Mouse (Mus musculus): Measurements from ENCODE around the gene Fignl1.

The Fignl1 gene

DNA sequence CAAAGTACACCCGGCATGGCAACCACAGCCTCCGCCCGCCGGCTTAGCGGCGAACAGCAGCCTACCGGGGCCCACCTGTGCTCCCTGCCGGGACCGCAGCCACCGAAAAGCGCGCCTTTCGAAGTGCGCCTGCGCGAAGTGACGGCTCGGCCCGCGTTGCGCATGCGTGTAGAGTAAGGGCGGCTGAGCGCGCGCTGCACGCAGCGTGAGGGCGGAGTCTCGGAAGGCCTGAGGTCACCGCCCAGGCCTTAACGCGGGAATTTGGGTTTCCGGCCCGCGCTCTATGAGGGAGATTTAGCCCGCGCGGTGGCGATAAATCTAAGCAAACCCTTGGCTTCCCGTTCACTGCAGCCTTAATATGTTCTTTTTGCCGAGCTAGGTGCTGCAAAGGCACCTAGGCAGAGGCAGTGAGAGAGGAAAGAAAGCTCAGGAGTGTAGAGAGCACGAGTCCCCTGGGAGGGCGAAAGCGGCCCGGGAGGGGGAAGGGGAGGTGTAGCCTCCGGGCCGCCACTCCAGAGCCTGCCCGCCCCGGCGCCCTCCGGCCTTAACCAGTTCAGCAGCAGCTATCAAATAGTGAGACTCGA, at the start of gene Fignl1:
TSS of gene Fignl1 (minus strand) at position 143 of the 584 bp plus-strand sequence.
- DNase-seq: peak; percentile 93 to 96

DNA sequence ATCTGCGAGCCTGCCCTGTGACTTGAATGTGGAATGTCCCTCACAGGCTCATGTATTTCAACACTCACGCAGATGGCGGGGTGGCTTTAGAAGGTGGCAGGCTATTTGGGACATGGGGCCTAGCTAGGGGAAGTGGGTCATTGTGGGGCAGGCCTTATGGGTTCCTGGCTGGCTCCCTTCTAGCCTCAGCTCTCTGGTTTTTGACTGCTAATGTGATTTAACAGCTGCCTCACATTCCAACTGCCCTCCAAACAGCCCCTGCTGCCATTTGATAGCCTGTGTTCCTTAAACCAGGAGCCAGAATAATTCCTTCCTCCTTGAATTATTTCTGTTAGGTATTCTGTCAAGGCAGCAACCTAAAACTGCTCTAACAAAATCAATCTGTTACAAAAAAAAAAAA, 48.2 kb upstream of the Fignl1 start:
- DNase-seq: no peak

DNA sequence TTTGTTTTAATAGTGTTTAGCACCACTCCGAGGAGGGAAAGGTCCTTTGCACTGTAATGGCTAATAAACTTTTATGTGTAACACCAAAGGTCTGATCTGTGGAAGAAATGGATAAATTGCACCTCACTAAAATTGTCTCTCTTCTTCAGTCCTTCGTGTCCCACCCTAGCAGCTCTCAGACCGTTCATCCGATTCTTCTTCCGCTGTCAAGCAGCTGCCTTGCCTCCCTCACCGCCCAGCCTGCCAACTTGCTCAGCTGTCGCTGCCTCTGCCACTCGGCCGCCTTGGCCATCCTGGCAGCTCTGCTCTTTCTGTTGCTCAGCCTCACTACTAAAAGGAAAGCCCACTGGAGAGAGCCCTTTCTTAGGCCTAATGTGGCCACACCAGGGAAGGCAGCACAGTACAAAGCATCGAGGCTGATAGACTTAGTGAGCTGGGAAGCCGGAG, 46.9 kb upstream of the Fignl1 start:
- DNase-seq: no peak

DNA sequence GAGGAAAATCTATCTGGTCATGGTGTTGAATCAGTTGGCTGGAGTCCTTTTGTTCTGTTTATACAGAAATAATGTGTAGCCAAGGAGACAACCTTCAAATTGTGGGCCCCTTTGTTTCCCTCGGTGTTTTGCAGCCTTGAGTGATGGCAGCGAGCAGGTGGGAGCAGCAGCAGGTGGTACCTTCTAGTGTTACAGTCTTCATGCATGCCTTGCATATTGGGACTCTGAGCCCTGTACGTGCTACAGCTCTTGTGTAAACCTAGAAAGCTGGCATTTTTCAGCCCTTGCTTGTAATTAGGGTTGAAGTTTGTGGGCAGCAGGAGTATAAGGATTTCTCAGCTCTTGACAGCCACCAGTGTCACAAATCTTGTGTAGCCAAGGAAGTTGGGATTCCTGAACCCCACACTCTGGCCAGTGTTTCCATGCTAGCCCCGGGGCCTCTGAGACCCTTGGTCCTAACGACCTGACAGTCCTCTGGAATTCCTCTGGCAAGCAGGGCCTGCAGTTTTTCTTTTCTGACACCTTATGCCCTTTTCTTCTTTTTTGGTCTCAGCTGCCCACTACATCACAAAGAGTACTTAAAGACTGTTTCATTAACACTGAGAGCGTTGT, 46.4 kb upstream of the Fignl1 start:
- no peak for DNase-seq

DNA sequence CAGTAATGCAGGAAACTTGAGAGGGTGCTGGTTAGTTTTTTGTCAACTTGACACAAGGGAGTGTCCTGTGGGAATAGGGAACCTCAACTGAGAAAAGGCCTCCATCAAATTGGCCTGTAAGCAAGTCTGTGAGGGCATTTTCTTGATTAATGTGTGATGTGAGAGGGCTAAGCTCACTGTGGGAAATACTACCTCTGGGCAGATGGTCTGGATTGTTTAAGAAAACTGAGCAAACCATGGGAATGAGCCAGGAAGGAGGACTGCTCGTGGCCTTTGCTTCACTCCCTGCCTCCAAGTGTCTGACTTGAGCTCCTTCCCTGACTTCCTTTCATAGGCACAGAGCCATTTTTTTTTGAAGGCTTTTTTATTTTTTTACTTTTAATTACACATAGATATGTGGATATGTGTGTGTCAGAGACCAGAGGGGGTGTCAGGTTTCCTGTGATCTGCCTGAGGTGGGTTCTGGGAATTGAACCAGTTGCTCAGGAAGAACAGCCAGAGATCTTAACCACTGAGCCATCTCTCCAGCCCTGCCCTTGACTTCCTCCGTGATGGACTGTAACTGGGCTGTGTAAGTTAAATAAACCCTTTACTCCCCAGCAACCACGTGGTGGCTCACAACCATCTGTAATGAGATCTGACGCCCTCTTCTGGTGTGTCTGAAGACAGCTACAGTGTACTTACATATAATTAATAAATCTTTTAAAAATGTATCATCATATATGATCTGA, 45.1 kb upstream of the Fignl1 start:
- DNase-seq: no peak

DNA sequence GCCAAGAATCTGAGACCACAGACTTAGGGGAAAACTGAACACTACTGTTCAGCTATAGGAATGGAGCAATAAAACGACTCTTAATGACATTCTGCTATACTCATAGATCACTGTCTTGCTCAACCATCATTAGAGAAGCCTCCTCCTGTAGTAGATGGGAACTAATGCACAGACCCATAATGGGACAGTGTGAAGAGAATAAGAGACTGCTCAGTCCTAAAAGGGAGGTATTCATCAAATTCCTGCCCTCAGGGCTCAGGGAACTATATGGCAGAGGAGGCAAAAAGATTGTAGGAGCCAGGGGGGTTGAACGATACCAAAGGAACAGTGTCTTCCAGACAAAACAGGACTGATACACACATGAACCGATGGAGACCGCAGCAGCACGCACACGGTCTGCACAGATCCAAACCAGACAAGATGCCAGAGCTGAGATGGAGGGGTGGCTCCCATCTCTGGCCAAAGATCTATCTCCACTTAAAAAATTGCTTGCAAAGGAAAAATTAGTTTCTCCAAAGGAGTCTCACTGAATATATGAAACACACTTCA, 43.3 kb upstream of the Fignl1 start:
- DNase-seq: no peak

DNA sequence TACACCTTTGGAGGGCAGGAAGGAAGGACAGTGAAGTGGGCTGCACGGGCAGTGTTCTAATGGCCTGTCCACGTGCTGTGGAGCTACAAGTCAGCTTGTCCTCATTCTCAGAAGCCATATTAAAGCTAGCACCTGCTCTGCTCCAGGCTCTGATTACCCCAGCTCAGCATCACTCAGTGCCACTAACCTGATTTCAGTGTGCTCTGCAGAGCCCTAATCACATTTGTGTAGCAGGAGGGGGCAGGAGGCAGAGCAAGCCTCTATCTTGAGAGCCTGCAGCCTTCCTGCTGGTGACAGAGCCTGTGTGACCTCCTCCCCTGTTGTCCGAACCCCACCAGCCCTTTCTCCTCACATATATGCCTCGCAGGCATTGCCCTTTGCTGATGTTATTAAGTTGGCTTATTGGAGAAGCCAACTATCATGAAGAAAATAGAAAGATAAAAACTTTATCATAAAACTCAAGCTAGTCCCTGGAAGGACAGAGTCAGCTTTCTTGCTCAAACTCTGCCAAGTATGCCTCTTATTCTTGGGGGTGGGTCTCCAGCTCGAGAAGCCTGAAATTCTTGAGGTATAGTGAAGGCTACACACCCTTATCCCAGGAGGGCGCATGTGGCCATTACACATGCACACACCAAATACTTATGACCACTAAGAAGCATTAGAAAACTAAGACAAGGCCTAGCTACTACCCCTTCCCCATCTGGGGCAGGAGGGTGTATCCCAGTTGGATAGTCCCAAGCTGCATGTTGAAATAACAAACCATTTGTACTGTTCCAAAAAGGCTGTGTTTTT, 41.9 kb upstream of the Fignl1 start:
- no peak for DNase-seq

DNA sequence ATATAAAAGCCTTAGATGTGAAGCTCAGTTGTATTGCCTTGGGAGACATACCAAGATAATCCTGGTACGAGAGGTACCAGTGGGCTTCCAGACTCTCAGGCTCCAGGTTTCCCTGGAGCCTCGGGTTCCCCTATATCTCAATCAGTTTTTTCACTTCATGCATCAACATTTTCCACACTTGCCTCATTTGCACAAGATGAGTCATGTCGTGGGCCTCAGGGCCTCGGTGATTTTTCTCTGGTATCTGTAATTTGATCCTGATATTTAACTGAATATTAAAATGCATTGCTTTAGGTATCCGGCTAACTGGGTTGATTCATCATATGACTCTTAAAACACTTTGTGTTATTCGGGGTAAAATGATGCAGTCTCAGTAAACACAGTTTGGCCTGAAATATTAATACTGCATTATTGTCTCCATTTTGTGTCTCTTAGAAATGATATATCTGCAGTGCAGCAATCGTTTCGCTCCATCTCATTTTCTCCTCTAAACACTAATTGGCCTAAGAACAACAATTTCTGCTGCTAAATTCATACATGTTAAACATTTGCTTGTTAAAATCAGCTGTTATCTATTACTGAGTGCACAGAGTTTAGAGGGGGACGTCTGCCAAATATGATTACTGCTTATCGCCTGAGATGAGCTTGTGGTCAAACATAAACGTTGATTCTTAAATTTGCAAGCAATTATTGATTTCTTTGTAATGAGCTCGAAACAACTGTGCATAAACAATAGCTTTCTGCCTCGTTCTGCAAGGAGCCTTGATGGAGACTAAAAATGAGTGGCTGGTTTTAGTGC, 41.0 kb upstream of the Fignl1 start:
- DNase-seq: no peak

DNA sequence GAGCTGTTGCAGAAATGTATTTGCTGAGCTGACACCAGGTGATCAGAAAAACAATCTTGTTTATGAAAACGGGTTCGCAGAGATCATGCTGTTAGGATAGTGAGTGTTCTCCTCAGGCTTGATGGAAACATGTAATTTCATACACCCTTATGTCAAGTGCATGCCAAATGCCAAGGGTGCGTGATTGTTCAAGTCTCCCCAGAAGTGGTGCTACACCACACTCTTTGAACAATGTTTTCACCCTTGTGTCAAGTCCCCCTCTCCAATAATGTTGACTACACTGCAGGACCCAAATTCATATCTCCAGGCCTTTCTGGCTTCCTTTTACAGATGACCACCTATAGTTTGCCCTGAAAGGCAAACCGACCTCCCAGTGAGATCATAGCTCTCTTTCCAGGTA, 39.7 kb upstream of the Fignl1 start:
- DNase-seq: no peak

DNA sequence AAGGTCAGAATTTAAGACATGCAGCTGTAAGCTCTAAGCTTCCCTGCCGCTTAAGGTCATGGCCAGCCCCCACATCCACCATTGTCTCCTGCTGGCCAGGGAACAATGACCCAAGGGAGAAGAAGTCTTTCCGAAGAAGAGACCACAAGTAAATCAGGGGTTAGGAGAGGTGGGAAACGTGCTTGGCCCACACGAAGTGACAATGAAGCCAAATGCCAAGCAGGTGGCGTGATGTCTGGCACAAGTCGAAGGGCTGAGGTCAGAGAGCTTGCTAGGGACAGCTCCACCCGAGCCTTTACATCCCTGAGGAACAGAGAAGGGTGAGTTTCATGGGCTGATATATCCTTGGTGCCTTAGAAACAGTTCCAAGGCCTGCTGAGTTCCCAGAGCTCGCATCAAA, 36.3 kb upstream of the Fignl1 start:
- no peak for DNase-seq

DNA sequence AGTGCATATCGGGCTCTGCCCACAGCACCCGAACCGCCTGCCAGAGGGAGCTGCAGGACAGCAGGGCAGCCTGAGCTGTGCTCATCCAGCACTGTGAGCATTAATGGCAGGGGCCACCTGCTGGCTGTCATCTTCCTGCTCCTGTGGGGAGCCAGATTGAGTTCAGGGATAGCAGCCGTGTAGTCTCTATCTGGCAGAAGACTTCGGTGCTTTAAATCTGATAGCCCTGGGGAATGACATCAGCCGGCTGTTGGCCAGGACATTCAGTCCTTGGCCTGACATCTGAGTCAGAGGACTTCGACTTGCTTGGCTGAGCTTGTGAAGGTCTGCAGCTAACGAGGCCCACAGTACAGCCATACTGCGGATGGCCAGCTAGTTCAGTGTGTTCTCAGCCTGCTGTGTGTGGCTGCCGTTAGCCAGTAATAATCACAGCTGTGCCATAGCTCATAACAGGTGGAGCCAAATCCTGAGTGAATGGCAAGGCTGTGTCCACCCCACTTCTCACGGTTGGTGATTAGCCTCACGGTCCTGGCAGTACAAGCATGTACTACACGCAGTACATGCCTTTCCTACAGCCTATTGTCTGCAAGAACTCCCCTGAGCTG, 35.7 kb upstream of the Fignl1 start:
- peak; percentile 42 to 55 for DNase-seq

DNA sequence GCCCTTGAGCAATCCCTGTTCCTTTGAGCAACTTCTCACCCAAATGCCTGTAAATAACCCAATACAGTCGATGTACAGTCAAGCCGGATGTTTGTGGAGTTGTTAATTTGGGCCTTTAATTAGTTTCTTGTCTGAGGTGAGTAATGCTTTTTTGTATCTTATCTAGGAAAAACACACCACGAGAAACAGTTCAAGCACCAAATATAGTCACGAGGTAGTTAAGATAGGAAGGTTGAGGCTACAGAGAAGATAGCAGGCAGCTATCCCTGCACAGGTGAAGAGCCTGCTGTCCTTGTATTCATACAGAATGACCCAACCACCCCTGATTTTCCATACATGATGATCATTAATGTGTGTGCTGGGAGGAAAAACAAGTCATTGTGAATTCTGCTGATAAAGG, 32.8 kb upstream of the Fignl1 start:
- DNase-seq: no peak

DNA sequence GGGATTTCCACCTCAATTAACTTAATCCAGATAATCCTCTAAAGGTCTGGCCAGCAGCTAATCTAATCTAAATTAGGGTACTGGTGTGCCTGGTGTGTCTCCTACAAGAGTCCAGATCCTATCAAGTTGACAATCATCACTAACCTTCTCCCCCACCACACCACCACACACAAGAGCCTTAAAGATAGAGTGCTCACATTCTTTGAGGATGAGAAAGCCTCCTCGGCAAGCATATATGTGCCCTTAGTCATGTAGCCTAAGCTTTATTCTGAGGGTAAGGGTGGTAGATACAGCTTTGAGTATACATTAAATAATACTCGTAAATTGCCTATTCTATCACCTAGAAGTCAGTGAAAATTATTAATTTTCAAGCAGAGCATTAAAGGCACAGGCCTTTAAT, 32.0 kb upstream of the Fignl1 start:
- DNase-seq: no peak

DNA sequence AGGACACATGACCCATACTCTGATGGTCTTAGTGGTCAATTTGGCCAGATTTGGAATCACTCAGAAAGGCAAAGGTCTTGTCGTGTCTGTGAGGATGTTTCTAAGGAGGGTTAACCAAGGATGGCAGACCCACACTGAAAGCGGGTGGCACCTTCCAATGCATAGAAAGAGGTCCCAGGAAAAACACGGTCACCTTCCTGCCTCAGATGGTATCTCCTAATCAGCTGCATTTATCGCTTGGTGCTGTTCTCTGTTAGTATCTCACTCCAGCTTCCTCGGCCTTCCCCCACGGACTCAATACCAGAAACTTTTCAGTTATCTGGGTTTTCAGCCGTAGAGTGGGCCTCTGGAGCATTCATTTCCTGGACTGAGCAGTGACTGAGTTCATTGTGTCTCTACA, 31.1 kb upstream of the Fignl1 start:
- no peak for DNase-seq

DNA sequence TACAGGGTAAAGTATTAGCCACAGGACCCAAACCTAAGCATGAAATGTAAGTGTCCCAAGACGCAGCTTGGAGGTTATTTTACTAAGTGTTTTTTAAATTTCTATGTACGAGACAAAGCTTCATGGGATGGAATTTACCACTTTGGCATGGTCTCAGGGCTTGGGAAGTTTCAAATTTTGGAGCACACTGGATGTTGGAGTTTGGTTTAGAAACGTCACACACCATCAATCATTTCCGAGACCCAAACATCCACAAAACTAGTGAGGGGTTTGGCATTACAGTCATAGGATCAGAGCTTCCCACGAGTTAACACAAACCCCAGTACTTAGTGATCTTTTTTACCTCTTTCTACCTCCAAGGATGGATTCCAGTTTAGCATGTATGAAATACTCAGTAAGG, 28.6 kb upstream of the Fignl1 start:
- DNase-seq: no peak

DNA sequence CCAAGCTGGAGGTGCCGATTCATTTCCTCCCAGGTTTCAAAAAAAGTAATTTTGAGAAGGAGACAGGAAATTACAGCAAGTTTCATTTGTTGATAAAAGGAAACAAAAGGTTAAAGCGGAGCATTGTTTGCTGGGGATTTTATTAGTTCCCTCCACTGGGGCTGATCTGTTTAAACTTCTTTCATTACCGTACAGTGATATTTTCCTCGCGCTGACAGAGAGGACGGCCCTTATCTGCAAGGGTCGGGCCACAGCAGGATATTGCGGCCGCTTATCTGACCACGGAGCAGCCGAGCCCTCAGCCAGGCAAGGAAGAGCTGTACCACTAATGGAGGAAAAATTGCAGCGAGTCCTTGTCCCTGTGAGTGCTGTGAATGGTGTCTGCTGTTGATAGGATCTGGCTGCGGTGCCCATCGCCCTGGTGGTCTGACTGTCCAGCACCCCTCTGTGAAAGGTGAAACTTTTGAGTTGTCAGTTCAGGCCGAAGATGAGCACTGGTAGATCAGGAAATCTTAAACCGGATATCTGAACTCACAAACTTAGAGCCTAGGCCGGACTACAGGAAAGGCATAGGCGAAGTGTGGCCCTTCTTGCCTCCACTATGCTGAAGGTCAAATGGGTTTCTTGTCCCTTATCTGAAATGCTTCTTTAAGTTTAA, 28.1 kb upstream of the Fignl1 start:
- DNase-seq: no peak

DNA sequence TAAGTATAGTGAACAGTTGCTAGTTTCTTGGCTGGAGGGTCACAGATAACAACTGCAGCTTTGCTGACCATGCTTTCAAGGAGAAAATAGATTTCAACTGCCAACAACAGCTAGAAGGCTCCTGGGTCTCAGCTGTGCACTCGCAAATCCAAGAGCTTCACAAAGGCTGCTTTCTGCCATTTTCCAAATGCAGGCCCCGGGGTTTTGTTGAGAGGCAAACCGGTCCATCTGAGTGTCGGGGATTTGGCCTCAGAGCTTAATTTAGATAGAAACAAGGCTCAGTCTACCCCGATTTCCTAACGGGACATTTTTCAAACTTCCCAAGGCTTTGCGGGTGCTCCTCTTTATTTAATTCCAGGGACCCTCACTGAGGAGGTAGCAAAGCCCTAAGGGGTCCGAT, 27.5 kb upstream of the Fignl1 start:
- DNase-seq: no peak

DNA sequence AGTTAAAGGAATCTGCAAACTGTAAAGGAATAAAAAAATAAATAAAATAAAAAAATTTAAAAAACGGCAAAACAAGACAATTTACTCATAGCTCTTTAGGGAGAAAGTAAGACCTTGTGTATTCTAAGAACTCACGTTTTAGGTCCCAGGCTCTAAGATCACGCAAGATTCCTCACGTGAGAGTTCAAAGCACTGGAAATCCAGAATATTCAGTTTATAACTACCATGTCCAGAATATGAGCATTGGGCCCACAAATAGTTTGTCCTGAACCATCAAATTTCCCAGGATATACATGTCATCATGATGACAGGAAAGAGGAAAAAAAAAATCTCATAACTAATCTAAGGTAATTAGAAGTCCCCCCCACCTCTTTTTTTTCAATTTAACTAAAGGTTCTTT, 27.0 kb upstream of the Fignl1 start:
- no peak for DNase-seq

DNA sequence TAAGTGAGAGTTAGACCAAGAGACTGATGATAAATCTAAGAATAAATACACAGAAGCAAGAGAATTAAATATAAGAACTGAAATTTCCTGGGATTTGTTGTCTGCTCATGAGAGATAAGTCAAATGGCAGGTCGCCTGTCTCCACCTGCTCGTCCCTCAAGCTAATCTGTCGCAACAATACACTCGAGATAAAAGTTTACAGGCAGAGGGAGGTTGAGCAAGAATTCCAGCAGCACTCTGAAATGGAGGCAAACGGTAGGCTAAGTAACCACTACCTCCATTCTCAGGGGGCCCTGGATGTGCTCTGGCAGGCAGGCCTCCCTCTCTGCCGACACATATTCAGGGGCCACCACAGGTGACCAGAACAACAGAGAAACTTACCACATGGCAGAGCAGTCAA, 26.6 kb upstream of the Fignl1 start:
- no peak for DNase-seq

DNA sequence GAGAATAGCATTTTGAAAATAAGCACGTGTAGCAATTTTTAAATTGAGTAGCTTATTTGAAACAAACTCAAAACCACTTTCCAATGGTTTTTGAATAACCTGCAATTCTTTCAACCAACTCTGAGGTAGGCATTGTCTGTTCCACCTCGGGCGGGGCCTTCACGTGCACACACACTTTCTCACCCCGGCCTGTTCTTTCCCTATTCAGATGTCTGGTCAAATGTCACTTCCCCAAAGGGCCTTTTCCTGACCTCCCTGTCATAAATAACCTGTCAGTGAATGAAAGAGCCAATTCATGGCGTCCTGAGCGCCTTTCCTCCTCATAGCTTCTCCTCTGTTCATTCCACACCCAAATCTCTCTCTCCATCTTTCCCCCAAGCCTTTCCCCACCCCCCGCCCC, 24.3 kb upstream of the Fignl1 start:
- DNase-seq: no peak

DNA sequence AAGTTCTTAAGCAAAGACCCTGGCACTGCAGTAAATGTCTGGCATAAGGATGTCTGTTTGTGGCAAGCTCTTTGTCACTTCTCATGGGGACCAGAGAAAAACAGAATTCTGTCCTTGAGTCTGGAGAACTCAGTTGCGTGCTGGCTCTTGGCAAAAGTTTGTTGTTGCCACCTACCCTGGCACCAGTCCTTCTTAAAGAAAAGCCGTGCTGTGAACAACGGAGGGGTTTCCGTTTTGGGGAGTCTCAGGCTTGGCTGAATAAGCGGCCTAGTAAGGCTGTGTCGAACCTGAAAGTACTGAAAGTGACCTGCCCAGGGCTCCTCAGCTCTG, 24.0 kb upstream of the Fignl1 start:
- no peak for DNase-seq

Data from kidney, adult 8-10 months (tissue).